9 mouse cellular contexts compared by ENCODE assay signal in genomic region chr5:43235997-43236396, GRCm38 (mm10). TPM values are rescaled to one million over a fixed set of nuclear protein-coding genes. Genes with fewer than 3 reads are reported as not detected.
DNase-seq lines count a peak whose midpoint lies in the region; ATAC-seq and TF ChIP-seq lines count a peak whose summit lies in the region.
"Had no signal": no experiment of that assay in that cellular context is flagged by ENCODE, and none has a peak within 500 bp of the region (broad histone marks: within the 10 kb centered on the region; RNA-seq: fewer than 3 reads in every experiment).

No protein-coding gene starts in this region.

- WGBS in lung, embryonic 15.5 days: 32% methylated on average over 5 of the region's 5 CpGs
- WGBS in forebrain, embryonic 10.5 days: 35% methylated on average over 5 of the region's 5 CpGs
- 39% methylated on average over 5 of the region's 5 CpGs for WGBS in kidney, postnatal 0 days
- 14% methylated on average over 5 of the region's 5 CpGs for WGBS in neural tube, embryonic 14.5 days

- no peak for TF ChIP-seq CTCF in kidney, postnatal 0 days (IDR thresholded peaks at IDR 0.05; ENCODE audit: low read depth)

- intact Hi-C loops in gastrocnemius, postnatal 36 days (cut with DNase I): loop anchor here (10.0 kb wide), 1 partner anchor 251 kb away; no protein-coding TSS in a partner anchor

- peaks cover 7% of the 10 kb centered on the region; the same call in 1 of the 2 replicates for H3K4me1 ChIP-seq in lung, embryonic 15.5 days
- H3K4me1 ChIP-seq in forebrain, embryonic 10.5 days: peaks cover 17% of the 10 kb centered on the region
- no peaks in the 10 kb centered on the region for H3K4me1 ChIP-seq in kidney, postnatal 0 days (replicated peaks; ENCODE audit: insufficient read depth, low read length)
- H3K4me1 ChIP-seq in neural tube, embryonic 14.5 days (ENCODE audit: control insufficient read depth, insufficient read depth, low read length): peaks cover 14% of the 10 kb centered on the region

- peak overlapping the region; percentile 92 for H3K4me2 ChIP-seq in lung, embryonic 15.5 days
- peak overlapping the region; percentile 98; the same call in 1 of the 2 replicates for H3K4me2 ChIP-seq in kidney, postnatal 0 days (ENCODE audit: low read length)
- peak overlapping the region; percentile 68 for H3K4me2 ChIP-seq in neural tube, embryonic 14.5 days (ENCODE audit: low read depth, low read length)

- ATAC-seq in lung, embryonic 15.5 days (ENCODE audit: borderline replicate concordance, extremely low read depth, low FRiP score, low TSS enrichment): no peak
- ATAC-seq in kidney, postnatal 0 days (replicated peaks; ENCODE audit: low FRiP score, low read depth): no peak
- no peak for ATAC-seq in neural tube, embryonic 14.5 days (ENCODE audit: low read depth)
- ATAC-seq in CD4-positive, CD25-positive, alpha-beta regulatory T cell, adult 4 months: no peak

- H3K4me3 ChIP-seq in lung, embryonic 15.5 days: peak overlapping the region; percentile 95
- peak overlapping the region; percentile 81 for H3K4me3 ChIP-seq in forebrain, embryonic 10.5 days
- H3K4me3 ChIP-seq in kidney, postnatal 0 days (replicated peaks; ENCODE audit: low read depth, low read length): peak overlapping the region; percentile 83
- peak overlapping the region; percentile 98 for H3K4me3 ChIP-seq in neural tube, embryonic 14.5 days (ENCODE audit: low read depth, low read length)

- H3K9ac ChIP-seq in lung, embryonic 15.5 days: no peak overlapping the region
- H3K9ac ChIP-seq in kidney, postnatal 0 days (ENCODE audit: low read depth, low read length): no peak overlapping the region
- H3K9ac ChIP-seq in neural tube, embryonic 14.5 days (replicated peaks; ENCODE audit: low read depth, low read length): peak overlapping the region; percentile 99

- H3K27ac ChIP-seq in lung, embryonic 15.5 days: no peak overlapping the region
- H3K27ac ChIP-seq in forebrain, embryonic 10.5 days: no peak overlapping the region
- no peak overlapping the region for H3K27ac ChIP-seq in kidney, postnatal 0 days
- peak overlapping the region; percentile 28; the same call in 1 of the 2 replicates for H3K27ac ChIP-seq in neural tube, embryonic 14.5 days (ENCODE audit: low read depth, low read length)

- H3K36me3 ChIP-seq in lung, embryonic 15.5 days: no peaks in the 10 kb centered on the region
- no peaks in the 10 kb centered on the region for H3K36me3 ChIP-seq in forebrain, embryonic 10.5 days (replicated peaks)
- no peaks in the 10 kb centered on the region for H3K36me3 ChIP-seq in kidney, postnatal 0 days (ENCODE audit: insufficient read depth, low read length)
- 0 out of 2 replicates have a peak, but pooled peaks cover 7% of the 10 kb centered on the region for H3K36me3 ChIP-seq in neural tube, embryonic 14.5 days (ENCODE audit: control insufficient read depth, insufficient read depth, low read length)

- DNase-seq in lung, postnatal 36 days: no peak
- no peak for DNase-seq in forebrain, embryonic 10.5 days (ENCODE audit: extremely low spot score, low spot score)
- DNase-seq in kidney, postnatal 0 days (ENCODE audit: low spot score): no peak
- DNase-seq in gastrocnemius, postnatal 36 days: no peak
- no peak for DNase-seq in urinary bladder, postnatal 10 days (ENCODE audit: low spot score)
- DNase-seq: thymus, postnatal 14 days had no signal

- H3K9me3 ChIP-seq in lung, embryonic 15.5 days: no peaks in the 10 kb centered on the region
- no peaks in the 10 kb centered on the region for H3K9me3 ChIP-seq in forebrain, embryonic 10.5 days
- H3K9me3 ChIP-seq in kidney, postnatal 0 days (replicated peaks; ENCODE audit: low read length): no peaks in the 10 kb centered on the region
- no peaks in the 10 kb centered on the region for H3K9me3 ChIP-seq in neural tube, embryonic 14.5 days (ENCODE audit: control insufficient read depth, low read length)

- H3K27me3 ChIP-seq in lung, embryonic 15.5 days: no peaks in the 10 kb centered on the region
- peaks cover 34% of the 10 kb centered on the region for H3K27me3 ChIP-seq in forebrain, embryonic 10.5 days (ENCODE audit: poor library complexity, severe bottlenecking)
- no peaks in the 10 kb centered on the region for H3K27me3 ChIP-seq in kidney, postnatal 0 days (ENCODE audit: insufficient read depth, low read length)
- H3K27me3 ChIP-seq in neural tube, embryonic 14.5 days (ENCODE audit: control insufficient read depth, insufficient read depth, low read length): no peaks in the 10 kb centered on the region

RNA-seq across cellular contexts. Expression of gene Cpeb2, which starts 3.0 kb away (rescaled TPM):
- polyA plus RNA-seq in lung, embryonic 15.5 days (2015; fragmentation: Nextera tagmentation; extraction: Ambion mirVana): 1.2 and 1.7 TPM in 2 replicates
- polyA plus RNA-seq in forebrain, embryonic 10.5 days (2016; fragmentation: Nextera tagmentation; extraction: Ambion mirVana): 0.69 and 1.1 TPM in 2 replicates
- polyA plus RNA-seq in kidney, postnatal 0 days (2015; fragmentation: Nextera tagmentation; extraction: Ambion mirVana): 2.7 and 3.3 TPM in 2 replicates
- 25.9 and 28.4 TPM in 2 replicates for polyA plus RNA-seq in neural tube, embryonic 14.5 days (2014; fragmentation: Nextera tagmentation; extraction: Ambion mirVana)
- 10 to 100 TPM in 1 of 2 experiments, 1 to 10 TPM in 1; 9.6 to 12.0 TPM for total RNA-seq in gastrocnemius, postnatal 36 days (2021)
- 1 to 10 TPM; 1.3 to 3.2 TPM for polyA plus RNA-seq in CD4-positive, CD25-positive, alpha-beta regulatory T cell, adult 4 months (2017; shearing (Covaris generic))
